Mouse (Mus musculus): ENCODE measurements around the gene Inpp5e.

The Inpp5e gene

DNA sequence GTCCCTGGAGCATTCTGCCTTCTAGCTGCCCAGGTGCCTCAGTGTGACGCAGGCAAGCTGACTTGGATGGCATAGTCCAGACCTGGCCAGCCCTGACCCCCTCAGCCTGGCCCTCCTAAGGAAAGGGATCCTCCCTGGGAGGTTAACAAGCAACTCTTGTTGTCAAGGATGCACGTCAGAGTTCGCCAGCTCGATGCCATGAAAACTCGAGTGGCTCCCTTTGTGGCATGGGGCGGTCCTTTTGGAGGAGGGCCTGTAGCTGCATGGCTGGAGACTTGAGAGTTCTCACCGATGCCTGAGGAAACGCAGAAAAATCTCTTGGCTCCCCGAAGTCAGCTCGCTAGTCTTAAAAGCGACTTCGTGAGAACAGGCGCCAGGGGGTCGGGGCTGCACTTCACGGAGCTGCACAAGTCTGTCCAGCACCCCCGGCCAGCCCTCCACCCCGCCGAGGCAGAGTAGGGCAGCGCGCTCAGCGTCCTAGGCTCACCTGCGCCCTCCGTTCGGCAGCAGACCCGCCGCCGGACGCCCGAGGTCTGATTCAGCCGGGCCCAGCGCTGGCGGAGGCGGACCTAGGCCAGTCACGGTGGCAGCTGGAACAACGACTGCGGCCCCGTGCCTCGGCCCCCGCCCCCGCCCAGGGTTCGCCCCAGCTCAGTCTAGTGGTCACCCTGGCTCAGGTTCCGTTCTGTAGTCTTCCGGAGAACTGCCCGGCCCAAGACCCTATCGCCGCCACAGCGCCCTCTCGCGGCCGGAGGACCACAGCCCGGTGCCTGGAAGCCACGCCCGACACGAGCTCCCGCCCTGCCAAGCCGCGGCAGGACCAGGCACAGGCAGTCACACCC, at the start of gene Inpp5e:
Gene Inpp5e, minus strand, starts transcription at position 689 of the 842 bp plus-strand sequence.
- peak; percentile 98 for DNase-seq

DNA sequence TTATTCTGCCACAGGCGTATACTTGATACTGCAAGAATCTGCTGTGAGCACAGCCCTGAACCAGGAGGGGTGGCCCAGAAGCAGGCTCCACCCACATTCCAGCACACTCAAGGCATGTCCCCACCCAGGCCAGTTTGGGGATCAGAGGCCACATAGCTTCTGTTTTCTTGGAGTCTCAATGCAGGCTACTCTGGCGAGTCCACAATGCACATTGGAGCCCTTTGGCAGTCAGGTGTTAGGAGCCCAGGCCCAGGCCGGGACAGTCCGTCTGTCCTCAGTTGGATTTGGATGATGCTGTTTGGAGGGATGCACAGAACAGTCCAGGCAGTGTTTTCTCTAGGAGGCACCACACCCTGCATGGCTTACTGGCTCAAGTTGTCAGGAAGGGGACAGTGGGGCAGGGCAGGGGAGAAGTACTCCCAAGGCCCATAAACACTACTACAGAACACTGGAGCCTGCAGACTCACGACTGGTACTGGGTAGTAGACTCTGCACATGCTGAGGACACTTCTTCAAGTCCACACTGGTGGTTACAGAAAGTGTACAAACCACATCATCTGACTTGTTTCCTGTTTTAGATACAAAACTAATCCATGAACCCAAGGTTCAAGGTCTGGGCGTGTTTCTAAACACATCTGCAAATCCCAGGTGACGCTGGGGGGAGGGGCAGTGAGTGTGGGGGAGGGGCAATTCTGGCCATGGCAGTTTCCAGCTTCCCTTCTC, 49.6 kb upstream of the Inpp5e start:
- DNase-seq: peak; percentile 86

DNA sequence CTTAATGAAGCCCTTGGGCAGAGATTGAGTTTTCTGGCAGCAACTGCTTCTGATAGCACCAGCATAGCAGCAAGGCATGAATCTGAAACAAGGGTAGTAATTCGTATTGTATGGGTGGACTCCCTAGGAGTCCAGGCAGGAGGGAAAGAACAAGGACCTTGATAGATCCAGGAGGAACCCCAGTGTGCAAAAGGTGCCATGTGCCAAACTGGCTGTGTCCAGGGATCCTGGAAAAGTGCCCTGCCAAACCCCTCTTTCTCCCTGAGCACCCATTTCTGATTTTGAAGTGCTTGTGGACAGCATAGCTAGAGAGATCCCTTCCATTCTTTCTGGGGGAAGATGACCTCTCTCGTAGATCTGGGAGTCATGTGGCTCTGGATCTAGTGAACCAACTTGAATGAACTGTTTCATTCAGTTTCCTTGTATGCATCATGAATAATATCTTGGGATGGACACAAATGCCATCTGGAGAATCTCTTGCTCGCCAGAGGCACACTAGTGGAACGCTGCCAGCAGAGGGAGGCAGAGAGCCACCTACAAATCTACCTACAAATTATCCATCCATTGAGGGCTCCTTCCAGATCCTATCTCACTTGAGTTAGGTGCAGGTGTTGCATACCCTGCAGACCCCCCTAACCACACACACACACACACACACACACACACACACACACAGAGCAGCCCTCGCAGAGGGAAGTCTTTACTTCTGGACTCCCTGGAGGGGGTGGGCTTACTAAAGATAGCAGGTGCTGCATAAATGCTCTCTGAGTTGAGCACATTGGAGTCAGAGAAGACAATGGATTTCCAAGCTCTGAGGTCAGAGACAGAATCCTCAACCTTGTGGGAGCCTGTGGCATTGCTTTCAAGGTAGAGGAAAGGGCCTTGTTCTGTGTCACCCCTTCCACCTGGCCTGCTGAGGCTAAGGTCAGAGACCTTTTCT, 40.4 kb upstream of the Inpp5e start:
- DNase-seq: peak; percentile 82

DNA sequence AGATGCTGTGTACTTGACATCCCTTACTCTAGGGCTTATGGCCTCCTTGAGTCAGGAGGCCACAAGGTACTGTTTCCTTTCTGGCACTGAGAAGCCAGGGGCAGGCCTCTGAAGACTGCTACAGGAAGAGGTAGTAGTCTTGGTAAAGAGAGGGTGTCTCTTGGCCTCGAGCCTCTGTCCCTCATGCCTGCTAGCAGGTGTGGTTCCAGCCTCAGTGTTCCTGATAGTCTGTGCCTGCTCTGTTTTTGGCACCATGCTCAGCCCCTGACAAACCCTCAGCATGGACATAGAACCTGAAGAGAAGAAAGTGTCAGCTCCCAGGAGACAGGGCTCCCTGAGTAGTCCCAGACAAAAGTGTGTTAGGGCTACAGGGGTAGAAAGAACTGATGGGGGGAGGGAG, 38.4 kb upstream of the Inpp5e start:
- DNase-seq: no peak

DNA sequence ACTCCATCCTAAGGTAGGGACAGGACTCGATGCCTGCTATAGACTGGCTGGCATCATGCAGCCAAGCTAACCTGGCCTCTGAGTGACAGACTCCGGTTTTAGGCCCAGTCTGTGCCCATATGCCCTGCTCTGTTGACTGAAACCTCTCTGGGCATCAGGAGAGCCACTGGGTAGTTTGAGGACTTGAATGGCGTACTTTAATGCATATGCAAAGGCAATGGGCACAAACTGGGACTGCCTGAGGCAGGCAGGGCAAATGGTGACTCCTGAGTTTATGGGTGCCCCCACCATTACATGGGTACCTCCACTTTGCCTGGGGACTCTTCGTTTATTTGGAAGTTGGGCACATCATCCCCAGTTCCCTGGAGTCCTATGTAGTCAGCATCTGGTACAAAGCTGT, 37.7 kb upstream of the Inpp5e start:
- DNase-seq: no peak

DNA sequence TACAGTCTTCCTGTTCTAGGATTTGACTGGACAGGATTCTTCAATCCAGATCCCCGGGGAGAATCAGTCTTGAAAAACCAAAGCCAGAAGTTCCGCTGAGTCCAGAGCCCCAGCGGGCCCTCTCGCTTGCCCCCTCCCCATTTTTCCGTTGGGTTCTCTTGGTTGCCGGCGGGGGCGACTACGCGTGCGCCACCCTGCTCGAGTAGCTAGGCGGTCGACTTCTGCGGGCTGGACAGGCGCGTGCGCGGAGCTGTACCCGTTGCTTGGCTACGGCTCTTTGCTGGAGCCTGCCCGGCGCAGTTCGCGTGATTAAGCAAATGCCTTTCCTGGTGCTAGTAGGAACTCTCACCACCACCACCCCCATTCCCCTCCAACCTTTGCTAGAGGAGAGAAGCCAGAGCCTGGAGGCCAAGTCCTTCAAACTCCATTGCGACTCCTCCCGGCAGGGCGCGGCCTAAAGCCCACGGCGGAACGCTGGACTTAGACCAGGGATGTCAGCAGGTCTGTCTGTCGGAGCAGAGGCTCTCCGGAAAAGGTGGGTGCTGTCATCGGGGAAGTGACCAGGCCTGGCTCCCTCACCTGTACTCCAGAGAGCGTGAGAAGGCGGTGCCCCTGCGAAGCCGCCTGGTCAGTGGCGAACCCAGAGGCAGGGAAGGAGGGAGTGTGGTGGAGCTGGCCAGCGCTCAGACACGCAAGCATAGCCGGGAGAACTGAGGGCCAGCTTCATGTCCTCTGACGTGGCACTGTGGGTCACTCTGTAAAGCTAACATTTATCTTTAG, 36.9 kb upstream of the Inpp5e start:
- DNase-seq: peak; percentile 97

DNA sequence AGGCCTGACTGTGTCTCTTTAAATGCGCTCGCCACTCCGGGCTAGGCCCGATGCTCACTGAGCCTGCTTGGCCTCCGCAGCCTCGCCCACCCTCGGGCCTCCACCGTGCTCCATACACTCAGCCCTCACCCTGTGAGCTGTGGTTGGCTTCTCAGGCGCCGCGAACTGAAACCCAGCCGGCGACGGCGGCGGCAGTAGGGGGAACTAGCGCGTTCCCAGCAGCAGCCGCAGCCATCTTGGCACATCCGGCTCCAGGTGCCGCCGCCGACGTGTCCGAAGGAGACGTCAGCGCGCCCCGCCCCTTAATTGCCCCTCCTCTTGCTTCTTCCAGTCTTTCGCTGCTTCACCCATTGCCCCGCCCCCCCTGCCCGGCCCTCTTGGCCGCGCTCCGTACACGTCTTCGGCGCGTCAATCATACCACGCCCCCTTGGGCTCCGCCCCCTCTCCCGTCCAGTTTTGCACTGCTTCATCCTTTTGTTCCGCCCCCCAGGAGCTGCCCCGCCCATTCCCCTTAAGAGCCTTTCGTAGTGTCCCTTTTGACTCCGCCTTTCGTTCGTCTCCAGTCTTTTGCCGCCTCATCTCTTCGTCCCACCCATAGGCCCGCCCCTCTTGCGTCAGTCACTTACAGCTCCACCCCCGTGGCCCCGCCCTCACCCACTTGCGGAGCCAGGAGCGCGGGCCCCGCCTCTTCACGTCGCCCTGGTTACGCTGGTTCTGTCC, 36.1 kb upstream of the Inpp5e start, which contains the start of gene Sec16a:
Gene Sec16a, minus strand, starts transcription at position 271 of the 720 bp plus-strand sequence.
- DNase-seq: peak; percentile 100

DNA sequence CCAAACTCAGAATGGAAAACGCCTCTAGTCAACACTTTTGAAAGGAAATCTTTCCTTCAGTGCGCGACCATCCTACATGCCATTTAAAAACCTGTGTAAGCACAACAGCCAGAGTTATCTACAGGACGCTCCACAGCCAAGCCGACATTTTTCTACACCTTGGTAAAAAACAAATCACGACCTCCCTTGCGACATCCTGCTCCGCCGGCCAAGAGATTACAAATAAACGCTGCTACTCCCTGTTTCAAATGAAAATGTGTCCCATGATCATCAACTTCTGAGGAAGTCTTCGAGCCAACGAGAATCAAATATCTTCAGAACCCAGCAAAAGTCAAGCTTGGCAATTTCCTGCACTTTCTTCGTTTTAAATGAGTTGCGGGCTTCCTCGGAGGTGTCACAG, 35.4 kb upstream of the Inpp5e start:
- DNase-seq: no peak

DNA sequence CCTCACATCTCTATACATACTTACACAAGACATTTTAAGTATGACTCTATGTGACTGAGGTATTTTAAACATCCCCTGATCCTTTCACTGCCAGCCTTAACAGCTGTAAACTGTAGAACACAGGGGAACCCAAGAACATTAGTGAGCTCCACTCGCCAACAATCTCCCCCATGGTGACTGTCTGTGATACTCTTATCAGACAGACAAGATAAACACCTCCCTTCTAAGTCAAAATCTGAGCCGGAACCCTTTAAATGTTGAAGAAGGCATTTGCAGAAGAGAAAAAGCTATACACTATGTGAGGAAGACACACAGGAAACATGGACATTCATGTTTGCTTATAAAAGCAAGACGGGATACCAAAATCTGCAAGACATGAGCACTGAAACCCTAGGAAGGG, 34.9 kb upstream of the Inpp5e start:
- DNase-seq: no peak

DNA sequence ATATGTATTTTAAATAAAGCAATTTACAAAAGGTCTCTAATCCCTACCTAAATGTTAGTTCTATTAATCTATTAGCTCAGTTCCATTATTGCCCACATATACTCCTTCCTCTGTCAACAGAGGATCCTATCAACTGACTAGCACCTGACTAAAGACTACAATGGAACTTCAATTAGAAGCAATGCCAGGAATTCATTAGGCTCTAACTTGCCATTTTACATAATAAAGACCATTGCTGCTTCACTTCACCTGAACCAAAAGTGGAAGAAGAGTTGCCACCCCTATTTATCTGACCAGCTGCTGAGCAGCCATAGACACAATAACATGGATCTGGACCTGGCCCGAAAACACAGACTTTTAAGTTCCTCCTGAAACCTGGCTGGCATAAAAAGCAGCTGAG, 33.8 kb upstream of the Inpp5e start:
- DNase-seq: no peak

DNA sequence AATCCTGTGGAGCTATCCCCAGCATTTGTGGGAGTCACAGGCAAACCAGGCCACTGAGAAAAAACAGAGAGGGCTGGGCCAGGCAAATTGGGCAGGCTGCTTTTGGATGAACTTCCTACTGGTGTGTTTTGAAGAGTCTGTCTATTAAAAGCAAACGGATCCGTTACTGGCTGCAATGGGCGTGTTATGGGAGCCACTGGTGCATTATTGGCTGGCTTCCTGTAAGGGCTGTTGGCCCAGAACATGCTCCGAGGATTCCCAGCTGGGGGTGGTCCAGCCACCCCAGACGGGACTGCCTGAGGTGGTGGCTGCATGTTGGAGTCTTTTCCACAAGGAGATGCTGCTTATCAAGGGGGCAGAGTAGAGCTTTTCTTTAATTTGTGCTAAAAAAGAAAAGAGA, 32.7 kb upstream of the Inpp5e start:
- DNase-seq: no peak

DNA sequence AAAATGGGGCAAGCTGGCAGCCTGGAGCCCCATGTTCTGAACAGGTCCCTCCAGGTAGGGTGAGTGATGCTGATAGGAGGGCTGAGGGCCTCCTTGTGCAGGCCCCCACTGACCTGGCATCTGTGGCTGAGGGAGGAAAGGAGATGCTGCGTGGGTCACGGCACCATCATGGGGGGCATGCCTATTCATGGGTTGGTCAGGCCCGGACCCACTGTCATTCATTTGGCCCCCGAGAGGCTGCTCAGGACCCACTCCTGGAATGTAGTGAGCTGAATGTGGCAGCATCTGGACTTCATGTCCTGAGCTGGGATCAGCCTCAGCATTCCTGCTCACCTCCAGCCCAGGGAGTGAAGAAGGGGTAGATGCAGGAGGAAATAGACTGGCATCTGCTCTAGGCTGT, 32.3 kb upstream of the Inpp5e start:
- no peak for DNase-seq

DNA sequence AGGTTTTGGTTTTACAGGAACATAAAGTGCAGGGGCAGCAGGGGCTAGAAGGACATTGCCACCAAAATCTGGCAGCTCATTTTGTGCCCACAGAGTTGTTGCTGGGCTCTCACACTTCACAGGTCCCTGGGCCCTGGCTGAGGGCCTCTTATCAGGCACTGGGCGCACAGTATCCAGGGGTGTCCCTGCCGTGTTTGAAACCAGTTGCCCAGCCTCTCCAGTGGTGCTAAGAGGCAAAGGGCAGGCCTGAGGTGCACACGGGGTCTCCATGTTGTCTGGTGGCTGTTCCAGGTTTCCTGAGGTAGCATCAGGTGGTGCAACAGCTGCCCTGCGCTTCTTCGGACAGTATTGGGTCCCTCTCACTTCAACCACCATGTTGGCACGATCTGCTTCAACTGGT, 30.7 kb upstream of the Inpp5e start:
- DNase-seq: no peak

DNA sequence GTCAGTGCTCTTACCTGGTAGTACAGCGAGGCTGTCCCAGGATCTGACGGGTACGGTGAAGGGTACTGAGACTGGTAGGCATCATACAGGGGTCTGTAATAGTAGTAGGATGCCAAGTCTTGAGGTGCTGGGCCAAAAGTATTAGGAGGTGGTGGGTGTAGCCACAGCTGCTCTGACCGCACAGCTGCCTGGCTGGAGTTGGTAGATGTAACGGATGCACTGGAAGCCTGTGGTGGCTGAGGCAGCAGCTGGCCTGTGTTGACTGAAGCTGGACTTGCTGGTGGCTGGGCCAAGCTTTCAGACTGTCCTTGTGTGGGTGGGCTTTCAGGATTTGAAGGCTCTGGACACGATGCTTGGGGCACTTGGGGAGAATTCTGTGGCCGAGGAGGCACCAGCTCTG, 29.4 kb upstream of the Inpp5e start:
- DNase-seq: no peak

DNA sequence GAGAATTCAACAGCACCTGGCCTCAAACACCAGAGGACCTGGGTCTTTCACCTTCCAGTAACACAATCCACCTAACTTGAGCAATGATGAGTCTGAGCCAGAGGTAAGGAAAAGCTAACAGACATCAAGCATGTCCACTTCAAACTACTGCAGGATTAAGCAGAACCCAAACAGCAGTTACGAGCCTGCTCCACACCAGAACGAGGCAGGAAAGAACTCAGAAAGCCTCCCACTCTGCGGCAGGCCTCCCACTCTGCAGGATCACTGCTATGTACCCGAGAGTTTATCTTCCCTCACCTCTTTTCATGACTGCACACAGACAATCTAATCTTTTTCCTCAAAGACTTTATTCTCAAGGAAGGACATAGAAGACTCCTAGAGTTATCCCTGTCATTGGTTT, 28.2 kb upstream of the Inpp5e start:
- no peak for DNase-seq

DNA sequence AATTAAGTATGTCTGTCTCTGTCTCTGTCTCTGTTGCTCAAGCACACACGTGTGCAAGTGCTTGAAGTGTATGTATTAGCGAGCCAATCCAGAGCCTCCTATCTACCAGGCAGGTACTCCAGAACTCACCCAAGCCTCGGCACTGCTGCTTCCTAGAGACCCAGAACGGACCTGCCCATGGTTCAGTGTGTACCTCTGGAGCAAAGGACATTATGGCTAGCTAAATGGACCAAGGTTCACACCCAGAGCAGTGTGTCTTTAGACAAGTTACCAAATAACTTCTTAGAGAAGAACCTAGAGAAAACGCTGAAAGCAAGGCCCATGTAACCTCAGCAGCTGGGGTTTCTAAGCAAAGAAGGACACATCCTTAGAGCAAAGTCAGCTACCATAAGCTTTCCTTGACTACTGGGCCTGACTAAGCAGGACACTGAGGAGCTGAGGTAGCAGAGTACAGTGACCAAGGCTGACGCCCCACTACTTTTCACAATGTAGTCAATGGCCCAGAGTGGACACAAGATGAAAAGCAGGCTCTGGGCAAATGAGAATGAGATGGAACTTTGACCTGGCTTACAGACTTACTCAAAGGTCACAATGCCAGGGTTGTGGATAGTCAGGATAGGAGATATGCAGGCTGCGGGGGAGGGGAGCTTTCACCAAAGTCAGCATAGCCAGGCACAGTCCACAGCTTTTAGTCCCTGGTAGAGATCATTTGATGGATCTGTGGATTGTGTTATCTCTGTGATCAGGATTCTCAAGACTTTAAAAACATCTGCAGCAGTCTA, 26.0 kb upstream of the Inpp5e start:
- DNase-seq: peak; percentile 58

DNA sequence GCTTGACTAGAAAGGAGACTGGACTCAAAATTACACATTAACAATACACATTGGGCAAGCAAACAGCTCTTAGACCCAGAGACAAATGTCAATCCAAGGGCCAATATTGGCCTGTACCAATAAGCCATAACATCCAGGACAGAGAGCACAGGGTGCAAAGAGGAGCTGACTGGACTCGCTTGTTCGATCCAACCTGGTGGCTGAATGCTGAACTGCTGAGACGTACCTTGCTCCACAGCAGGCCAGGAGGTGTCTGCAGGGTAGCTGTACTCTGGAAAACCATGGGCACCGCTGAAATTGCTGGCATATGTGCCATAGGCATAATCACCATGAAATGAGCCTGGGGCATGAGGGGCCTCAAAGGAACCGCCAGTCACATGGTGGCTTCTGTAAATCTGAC, 20.8 kb upstream of the Inpp5e start:
- no peak for DNase-seq

DNA sequence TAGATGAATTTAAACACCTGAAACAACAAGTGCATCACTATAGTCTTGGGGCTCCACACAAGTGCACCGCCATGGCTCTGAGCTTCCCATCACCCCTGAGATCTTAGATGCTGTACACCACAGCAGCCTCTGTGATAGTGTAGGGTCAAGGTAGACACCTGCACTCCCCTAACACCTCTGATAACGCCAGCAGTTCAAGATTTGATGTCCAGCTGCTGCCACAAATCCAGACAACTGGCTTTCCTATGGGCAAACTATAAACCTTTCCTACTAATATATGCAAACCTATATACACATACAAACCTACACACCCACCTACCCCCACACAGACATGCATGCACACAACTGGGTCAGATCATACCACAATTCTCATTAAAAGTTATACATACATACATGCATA, 15.5 kb upstream of the Inpp5e start:
- no peak for DNase-seq

DNA sequence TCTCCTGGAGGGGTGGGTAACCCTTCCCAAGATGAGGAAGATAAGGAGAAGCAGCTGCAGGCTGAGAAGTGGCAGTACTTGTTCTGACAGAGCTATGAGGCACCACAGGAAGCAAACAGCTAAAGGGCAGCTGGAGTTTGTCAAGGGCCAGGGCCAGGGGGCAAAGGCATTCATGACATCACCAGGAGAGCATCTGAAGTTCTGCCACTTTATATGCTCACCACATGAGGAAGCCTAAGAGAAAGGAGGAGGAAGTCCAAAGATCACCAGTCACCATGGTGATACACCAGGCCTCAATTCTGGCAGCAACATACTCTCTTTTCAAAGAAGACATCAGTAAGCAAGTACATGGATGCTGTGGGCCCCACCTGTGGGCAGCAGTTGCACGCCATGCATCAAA, 14.1 kb upstream of the Inpp5e start:
- peak; percentile 61 for DNase-seq

DNA sequence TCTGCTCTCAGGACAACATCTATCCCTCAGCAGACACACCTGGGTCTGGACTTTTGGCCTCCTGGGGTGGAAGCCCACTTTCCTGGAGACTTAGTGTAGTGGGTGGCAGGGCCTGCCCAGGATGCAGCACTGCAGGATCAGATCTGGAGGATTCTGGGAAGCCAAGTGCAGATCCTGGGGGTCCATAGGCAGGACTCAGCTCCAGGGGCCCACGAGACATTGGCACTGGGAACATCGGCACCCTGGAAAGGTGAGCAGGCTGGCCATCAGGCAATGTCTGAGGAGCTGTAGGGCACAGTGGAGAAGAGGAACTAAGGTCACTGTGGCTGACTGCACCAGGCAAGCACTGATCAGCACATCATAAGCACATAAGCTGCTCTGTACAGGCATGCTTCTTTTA, 13.0 kb upstream of the Inpp5e start:
- DNase-seq: no peak

DNA sequence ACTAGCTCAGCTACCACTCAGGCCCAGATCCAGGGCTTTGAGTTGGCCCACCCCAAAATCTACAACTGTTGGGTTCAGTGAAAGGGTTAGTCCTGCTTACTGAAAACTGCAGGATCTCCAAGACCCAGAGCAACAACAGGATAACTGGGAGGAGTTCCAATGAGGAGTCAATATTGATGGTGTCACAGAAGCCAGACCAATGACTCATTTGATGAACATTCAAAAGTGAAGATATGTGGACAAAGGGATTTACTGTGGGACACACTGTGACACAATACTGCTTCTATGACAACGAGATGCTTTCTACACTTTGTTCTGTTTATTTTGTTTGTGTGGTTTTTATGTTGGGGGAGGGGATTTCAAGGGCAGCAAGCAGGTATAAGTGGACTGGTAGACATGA, 9.1 kb upstream of the Inpp5e start:
- no peak for DNase-seq

Measured in kidney, postnatal 14 days (tissue).